Mouse (Mus musculus) embryonic facial prominence, embryonic 11.5 days (tissue): ENCODE results near the gene Nxf3. TPM values are rescaled to one million over a fixed set of nuclear protein-coding genes. Genes with fewer than 3 reads are reported as not detected.
"Not testable (repeated sequence)": the region's sequence is repeated elsewhere in the genome, so short reads cannot be mapped to it uniquely, and the experiment has no call there.

Experiments used
- ATAC-seq: fragments of 200-750 bp; cut with Nextera tagmentation; replicated peaks from 2 replicates; pipeline ENCODE4 v1.8.0; 2017; ENCODE audit warnings: low read depth; ENCODE audit not compliant: insufficient number of reproducible peaks, low FRiP score, low TSS enrichment
- DNase-seq: peaks from one replicate; pipeline ENCODE4 v3.0.0-alpha.2; 2015; ENCODE audit warnings: low spot score
- H3K27ac ChIP-seq: fragments of 300-500 bp; sonication (generic); replicated peaks from 2 replicates; pipeline ENCODE4 v1.5.1; 2014; ENCODE audit warnings: mild to moderate bottlenecking, low read depth, low read length, control low read depth
- H3K27me3 ChIP-seq: fragments of 300-500 bp; sonication (generic); 2 replicates; pipeline ENCODE4 v1.6.1; 2014; ENCODE audit warnings: mild to moderate bottlenecking, low read length, moderate library complexity, mixed read lengths; ENCODE audit not compliant: control insufficient read depth, insufficient read depth
- H3K36me3 ChIP-seq: fragments of 300-500 bp; sonication (generic); replicated peaks from 2 replicates; pipeline ENCODE4 v1.6.1; 2014; ENCODE audit warnings: low read depth, mild to moderate bottlenecking, low read length, moderate library complexity, mixed read lengths; ENCODE audit not compliant: control insufficient read depth, insufficient read depth
- H3K4me1 ChIP-seq: fragments of 300-500 bp; sonication (generic); 2 replicates; pipeline ENCODE4 v1.6.1; 2014; ENCODE audit warnings: low read length, mixed read lengths; ENCODE audit not compliant: control insufficient read depth, insufficient read depth
- H3K4me2 ChIP-seq: fragments of 300-500 bp; sonication (generic); 2 replicates; pipeline ENCODE4 v1.6.1; 2014; ENCODE audit warnings: low read depth, mild to moderate bottlenecking, control low read depth, low read length, moderate library complexity
- H3K4me3 ChIP-seq: fragments of 300-500 bp; sonication (generic); 2 replicates; pipeline ENCODE4 v1.5.1; 2014; ENCODE audit warnings: low read depth, low read length, control low read depth
- H3K9ac ChIP-seq: fragments of 300-500 bp; sonication (generic); replicated peaks from 2 replicates; pipeline ENCODE4 v1.6.1; 2014; ENCODE audit warnings: mild to moderate bottlenecking, control low read depth, low read length
- H3K9me3 ChIP-seq: fragments of 300-500 bp; sonication (generic); replicated peaks from 2 replicates; pipeline ENCODE4 v1.6.1; 2016; ENCODE audit warnings: mild to moderate bottlenecking, low read length, inconsistent platforms, mixed read lengths; ENCODE audit not compliant: control insufficient read depth
- WGBS: fragments of 180-500 bp; shearing (Covaris S2); extraction: QIAGEN DNeasy Blood & Tissue Kit; methylation state at CpG from one replicate; pipeline ENCODE4 v1.1.7; 2014; 5-methylcytosine and 5-hydroxymethylcytosine counted together
- polyA plus RNA-seq: library from polyadenylated mRNA; unstranded; fragments of >200 nt; fragmentation: Nextera tagmentation; extraction: Ambion mirVana; gene quantifications from 2 replicates; pipeline ENCODE4 v1.2.1, GENCODE M21; 2014

Gene Nxf3
- polyA plus RNA-seq, 1 experiment from 2014 or later: 0.07 TPM

- no peak for ATAC-seq
- H3K9me3 ChIP-seq: no peaks in the 10 kb centered on the region
- no peak overlapping the region for H3K4me2 ChIP-seq
- no peaks in the 10 kb centered on the region for H3K27me3 ChIP-seq
- H3K36me3 ChIP-seq: no peaks in the 10 kb centered on the region
- no peak overlapping the region for H3K27ac ChIP-seq
- WGBS: 59% methylated on average over 2 of the region's 2 CpGs
- H3K9ac ChIP-seq: no peak overlapping the region
- H3K4me1 ChIP-seq: no peaks in the 10 kb centered on the region
- H3K4me3 ChIP-seq: no peak overlapping the region
- DNase-seq: no peak
Observed at GRCm38 (mm10) chrX:136094421-136094820, 9.4 kb upstream of the Nxf3 start.

GRCm38 (mm10) chrX:136092497-136093279, 7.6 kb upstream of the Nxf3 start:
- Histone ChIP-seq H3K9ac (no peak overlapping the region), H3K4me1 (no peaks in the 10 kb centered on the region), H3K9me3 (no peaks in the 10 kb centered on the region), H3K27me3 (no peaks in the 10 kb centered on the region), H3K27ac (no peak overlapping the region), H3K4me3 (no peak overlapping the region), H3K36me3 (no peaks in the 10 kb centered on the region), H3K4me2 (no peak overlapping the region)
- ATAC-seq (no peak), DNase-seq (no peak)
- 49% methylated on average over 2 of the region's 2 CpGs for WGBS

- H3K27me3 ChIP-seq, H3K4me2 ChIP-seq, H3K4me1 ChIP-seq, H3K36me3 ChIP-seq, H3K27ac ChIP-seq, H3K9me3 ChIP-seq: not testable (repeated sequence)
- no CpG with 5 or more reads among the region's 32 CpGs for whole genome bisulfite sequencing
- ATAC-seq (peak; percentile 96), DNase-seq (peak; percentile 15)
- Histone ChIP-seq H3K9ac (peak within 1 kb of the TSS; percentile 50), H3K4me3 (peak within 1 kb of the TSS; percentile 34)
Observed at GRCm38 (mm10) chrX:136068020-136068419, 17.0 kb downstream of the Nxf3 start, which contains the start of gene Bex2. TSS of gene Bex2 (minus strand) at chrX:136068236.

- H3K27me3 ChIP-seq, H3K9me3 ChIP-seq, H3K4me2 ChIP-seq, H3K27ac ChIP-seq, H3K4me1 ChIP-seq, H3K36me3 ChIP-seq: not testable (repeated sequence)
- H3K4me3 ChIP-seq: peak overlapping the region; percentile 34
- peak; percentile 85 for ATAC-seq
- peak overlapping the region; percentile 50 for H3K9ac ChIP-seq
- WGBS: 18% methylated on average over 9 of the region's 48 CpGs
- DNase-seq: peak; percentile 70
Observed at GRCm38 (mm10) chrX:136067201-136067991, 17.7 kb downstream of the Nxf3 start.

- WGBS: 77% methylated on average over 1 of the region's 1 CpGs
- H3K4me3 ChIP-seq: no peak overlapping the region
- no peak overlapping the region for H3K4me2 ChIP-seq
- ATAC-seq (no peak), DNase-seq (no peak)
- no peaks in the 10 kb centered on the region for H3K36me3 ChIP-seq
- no peaks in the 10 kb centered on the region for H3K27me3 ChIP-seq
- H3K9ac ChIP-seq: no peak overlapping the region
- H3K27ac ChIP-seq: no peak overlapping the region
- no peaks in the 10 kb centered on the region for H3K9me3 ChIP-seq
- H3K4me1 ChIP-seq: no peaks in the 10 kb centered on the region
Observed at GRCm38 (mm10) chrX:136060698-136061097, 24.4 kb downstream of the Nxf3 start.

- Histone ChIP-seq H3K4me3 (no peak overlapping the region), H3K9me3 (no peaks in the 10 kb centered on the region), H3K27ac (no peak overlapping the region), H3K4me1 (no peaks in the 10 kb centered on the region), H3K27me3 (no peaks in the 10 kb centered on the region), H3K9ac (no peak overlapping the region), H3K36me3 (no peaks in the 10 kb centered on the region), H3K4me2 (no peak overlapping the region)
- DNase-seq: no peak
- 73% methylated on average over 2 of the region's 2 CpGs for WGBS
- no peak for ATAC-seq
Observed at GRCm38 (mm10) chrX:136051219-136051618, 33.8 kb downstream of the Nxf3 start.

GRCm38 (mm10) chrX:136047528-136047927, 37.5 kb downstream of the Nxf3 start:
- no peak overlapping the region for H3K27ac ChIP-seq
- H3K4me3 ChIP-seq: no peak overlapping the region
- H3K9me3 ChIP-seq: no peaks in the 10 kb centered on the region
- ATAC-seq (no peak), DNase-seq (peak; percentile 82)
- no peaks in the 10 kb centered on the region for H3K36me3 ChIP-seq
- no peak overlapping the region for H3K9ac ChIP-seq
- no peak overlapping the region for H3K4me2 ChIP-seq
- 21% methylated on average over 5 of the region's 5 CpGs for WGBS
- no peaks in the 10 kb centered on the region for H3K27me3 ChIP-seq
- no peaks in the 10 kb centered on the region for H3K4me1 ChIP-seq

GRCm38 (mm10) chrX:136043726-136044125, 41.3 kb downstream of the Nxf3 start:
- no peak for ATAC-seq
- 86% methylated on average over 1 of the region's 1 CpGs for whole genome bisulfite sequencing
- Histone ChIP-seq H3K9ac (no peak overlapping the region), H3K27me3 (no peaks in the 10 kb centered on the region), H3K4me1 (no peaks in the 10 kb centered on the region), H3K9me3 (no peaks in the 10 kb centered on the region), H3K4me3 (no peak overlapping the region), H3K36me3 (no peaks in the 10 kb centered on the region), H3K27ac (no peak overlapping the region), H3K4me2 (no peak overlapping the region)
- DNase-seq: no peak
